Mouse (Mus musculus): ENCODE data around the gene Msantd2.

DNA sequence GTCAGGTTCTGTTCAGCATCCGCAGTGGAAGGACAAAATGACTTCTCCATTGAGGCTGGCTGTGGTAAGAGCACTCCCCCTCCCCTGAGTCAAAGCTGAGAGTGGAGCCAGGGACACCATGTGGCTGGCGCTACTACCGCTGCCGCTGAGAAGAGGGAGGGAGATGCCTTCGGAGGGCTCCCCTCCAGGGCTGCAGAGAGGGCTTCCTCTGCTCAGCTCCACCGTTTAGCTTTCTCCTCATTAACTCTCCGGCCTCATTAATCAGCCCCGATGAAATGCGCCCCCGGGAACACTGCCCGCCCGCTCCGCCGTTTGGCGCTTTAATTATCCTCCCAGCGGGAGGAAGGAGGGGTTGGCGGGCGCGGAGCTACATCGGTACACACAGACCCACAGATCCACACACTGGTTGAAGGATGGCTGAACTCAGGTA, 32.6 kb upstream of the Msantd2 start:
- TF ChIP-seq CTCF (conservative IDR thresholded peaks at IDR 0.05; ENCODE audit: low read length) (no peak), POU5F1 (IDR thresholded peaks at IDR 0.05; ENCODE audit: borderline replicate concordance, low read length) (no peak), NANOG (IDR thresholded peaks at IDR 0.05; ENCODE audit: borderline replicate concordance, low read length) (no peak)

Measured in E14TG2a.4 (cell line).